Mouse (Mus musculus) embryonic fibroblast, embryonic 13.5 days (primary cell): ENCODE results near the gene Slc25a26.

Source experiments
- CTCF ChIP-seq: IDR thresholded peaks from 2 replicates; pipeline ENCODE4 v1.5.1; 2011; ENCODE audit warnings: mild to moderate bottlenecking, control low read depth, low read length, moderate library complexity, borderline replicate concordance; ENCODE audit not compliant: insufficient read depth
- POLR2A ChIP-seq: IDR thresholded peaks from 2 replicates; pipeline ENCODE4 v1.6.1; 2011; ENCODE audit warnings: low read depth, mild to moderate bottlenecking, control low read depth, low read length, moderate library complexity

DNA sequence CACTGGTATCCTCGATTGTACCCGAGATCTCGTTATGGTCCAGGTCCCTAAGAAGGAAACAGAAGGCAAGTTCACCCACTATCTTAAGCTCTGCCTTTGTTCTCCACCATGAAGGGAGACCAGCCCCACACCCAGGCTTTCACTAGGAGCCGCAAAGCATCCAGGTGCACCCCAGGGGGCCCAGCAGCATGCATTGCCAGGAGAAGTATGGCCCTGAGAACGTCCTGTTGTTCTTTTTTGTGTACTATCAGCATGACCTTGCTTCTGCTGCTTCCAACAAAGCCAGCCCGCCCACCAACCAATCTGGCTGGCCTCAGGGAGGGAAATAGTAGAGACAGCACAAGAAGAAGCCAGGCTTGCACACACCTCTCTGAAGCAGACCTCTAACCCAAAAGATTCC lies 120.2 kb downstream of the Slc25a26 start:
- no peak for TF ChIP-seq POLR2A
- no peak for TF ChIP-seq CTCF
